Mouse (Mus musculus) neural tube, embryonic 11.5 days (tissue): ENCODE measurements around the gene Spg20. TPM values are rescaled to one million over a fixed set of nuclear protein-coding genes. Genes with fewer than 3 reads are reported as not detected.
A peak's percentile ranks its signal among the peaks of the same experiment; 100 is the strongest.

ENCODE experiments used
- ATAC-seq: fragments of 200-750 bp; cut with Nextera tagmentation; 2 replicates; pipeline ENCODE4 v1.8.0; 2017; ENCODE audit warnings: moderate number of reproducible peaks, mild to moderate bottlenecking, moderate TSS enrichment, moderate library complexity; ENCODE audit not compliant: insufficient read depth, low FRiP score, low TSS enrichment
- DNase-seq: peaks from one replicate; pipeline ENCODE4 v3.0.0-alpha.2; 2015; ENCODE audit warnings: low spot score
- H3K27ac ChIP-seq: fragments of 300-500 bp; sonication (generic); 2 replicates; pipeline ENCODE4 v1.5.1; 2014; ENCODE audit warnings: low read depth, mild to moderate bottlenecking, low read length
- H3K27me3 ChIP-seq: fragments of 300-500 bp; sonication (generic); 2 replicates; pipeline ENCODE4 v1.6.1; 2014; ENCODE audit warnings: mild to moderate bottlenecking, low read length, mixed read lengths; ENCODE audit not compliant: control insufficient read depth, insufficient read depth
- H3K36me3 ChIP-seq: fragments of 300-500 bp; sonication (generic); 2 replicates; pipeline ENCODE4 v1.6.1; 2014; ENCODE audit warnings: mild to moderate bottlenecking, low read length, moderate library complexity, mixed read lengths; ENCODE audit not compliant: control insufficient read depth, insufficient read depth
- H3K4me1 ChIP-seq: fragments of 300-500 bp; sonication (generic); 2 replicates; pipeline ENCODE4 v1.6.1; 2014; ENCODE audit warnings: low read length, mixed read lengths; ENCODE audit not compliant: control insufficient read depth, insufficient read depth
- H3K4me2 ChIP-seq: fragments of 300-500 bp; sonication (generic); 2 replicates; pipeline ENCODE4 v1.6.1; 2014; ENCODE audit warnings: low read depth, mild to moderate bottlenecking, moderate library complexity
- H3K4me3 ChIP-seq: fragments of 300-500 bp; sonication (generic); 2 replicates; pipeline ENCODE4 v1.5.1; 2014; ENCODE audit warnings: low read depth, low read length
- H3K9ac ChIP-seq: fragments of 300-500 bp; sonication (generic); 2 replicates; pipeline ENCODE4 v1.6.1; 2014; ENCODE audit warnings: mild to moderate bottlenecking, low read length
- H3K9me3 ChIP-seq: fragments of 300-500 bp; sonication (generic); 2 replicates; pipeline ENCODE4 v1.6.1; 2016; ENCODE audit warnings: low read length; ENCODE audit not compliant: control insufficient read depth
- WGBS: fragments of 180-500 bp; shearing (Covaris S2); extraction: QIAGEN DNeasy Blood & Tissue Kit; methylation state at CpG from one replicate; pipeline ENCODE4 v1.1.7; 2014; 5-methylcytosine and 5-hydroxymethylcytosine counted together
- polyA plus RNA-seq: library from polyadenylated mRNA; unstranded; fragments of >200 nt; fragmentation: Nextera tagmentation; extraction: Ambion mirVana; gene quantifications from 2 replicates; pipeline ENCODE4 v1.2.1, GENCODE M21; 2014

Gene Spg20
- polyA plus RNA-seq, 1 experiment from 2014 or later, result 55.4 TPM

DNA sequence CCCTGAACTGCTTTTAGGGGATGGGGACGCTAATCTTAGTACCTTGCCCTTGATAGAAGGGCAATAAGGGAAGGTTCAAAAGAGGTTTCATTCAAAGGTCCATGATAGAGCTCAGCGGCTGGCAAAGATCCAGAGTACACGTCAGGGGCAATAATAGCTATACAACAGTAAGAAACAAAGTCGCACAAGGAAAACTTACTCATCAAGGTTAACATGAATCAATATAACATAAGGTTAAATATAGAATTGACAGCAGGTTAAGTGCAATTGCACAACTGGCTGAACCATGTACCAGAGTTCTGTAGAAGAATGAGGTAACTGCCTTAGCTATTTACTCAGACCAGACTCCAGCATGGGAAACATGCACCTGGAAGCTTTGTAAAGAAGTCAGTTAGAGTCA, 22.6 kb upstream of the Spg20 start:
- Histone ChIP-seq H3K4me3 (no peak overlapping the region), H3K27ac (no peak overlapping the region), H3K27me3 (no peaks in the 10 kb centered on the region), H3K9me3 (no peaks in the 10 kb centered on the region), H3K36me3 (no peaks in the 10 kb centered on the region), H3K4me1 (no peaks in the 10 kb centered on the region), H3K9ac (no peak overlapping the region), H3K4me2 (no peak overlapping the region)
- no peak for DNase-seq
- ATAC-seq, result no peak
- 84% methylated on average over 4 of the region's 4 CpGs for WGBS

DNA sequence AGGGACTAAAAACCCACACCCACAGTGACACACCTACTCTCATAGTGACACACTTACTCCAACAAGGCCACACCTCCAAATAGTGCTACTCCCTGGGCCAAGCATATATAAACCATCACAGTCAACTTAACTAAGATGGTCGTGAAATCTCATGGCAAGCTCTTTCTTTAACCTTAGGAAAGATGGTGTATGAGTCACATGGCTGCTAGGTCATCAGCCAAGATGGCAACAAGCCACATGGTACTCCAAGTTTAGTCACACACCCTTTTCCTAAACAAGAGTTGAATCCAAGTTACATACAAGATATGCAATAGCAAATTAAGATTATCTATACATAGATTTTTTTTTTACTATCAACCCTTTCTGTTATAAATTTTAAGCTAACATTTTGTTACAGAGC, 18.7 kb upstream of the Spg20 start:
- no peak overlapping the region for H3K27ac ChIP-seq
- ATAC-seq (no peak), DNase-seq (no peak)
- H3K36me3 ChIP-seq, result no peaks in the 10 kb centered on the region
- peaks cover 7% of the 10 kb centered on the region; the same call in 1 of the 2 replicates for H3K4me1 ChIP-seq
- 82% methylated on average over 1 of the region's 1 CpGs for WGBS
- H3K4me2 ChIP-seq, result no peak overlapping the region
- H3K9ac ChIP-seq, result no peak overlapping the region
- no peaks in the 10 kb centered on the region for H3K9me3 ChIP-seq
- H3K4me3 ChIP-seq, result no peak overlapping the region
- H3K27me3 ChIP-seq, result no peaks in the 10 kb centered on the region

DNA sequence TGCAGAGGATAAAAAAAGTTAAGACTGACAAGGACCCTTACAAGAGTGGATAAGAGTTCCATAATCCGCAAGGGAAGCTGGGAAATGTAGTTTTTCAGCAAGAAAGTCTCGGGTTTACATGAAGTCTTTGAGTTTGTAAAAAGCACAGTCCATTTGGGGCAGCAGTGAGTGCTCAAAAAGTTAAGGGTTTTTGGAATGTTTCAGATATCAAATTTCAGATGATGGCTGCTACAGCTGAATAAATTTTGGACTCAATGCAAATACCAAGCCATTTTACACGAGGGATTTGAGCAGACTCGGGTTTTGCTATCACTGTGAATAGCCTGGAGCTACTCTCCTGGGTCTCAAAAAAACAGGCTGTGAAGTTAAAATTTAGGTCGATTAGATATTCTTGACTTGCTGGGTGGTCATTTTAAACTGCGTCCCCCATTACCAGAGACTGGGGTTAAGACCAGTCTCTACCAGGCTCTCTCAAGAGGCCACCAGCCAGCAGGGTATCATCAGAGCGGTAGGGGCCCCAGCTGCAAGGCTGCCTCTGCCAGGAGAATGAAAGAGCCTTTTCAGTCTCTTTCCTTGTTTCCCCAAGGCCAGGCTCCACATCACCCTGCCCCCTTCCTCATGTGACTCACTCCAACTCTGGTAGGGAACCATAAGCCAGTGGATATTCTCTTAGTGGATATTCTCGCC, 15.8 kb upstream of the Spg20 start:
- H3K4me2 ChIP-seq, result no peak overlapping the region
- H3K9me3 ChIP-seq, result no peaks in the 10 kb centered on the region
- H3K4me1 ChIP-seq, result peaks cover 7% of the 10 kb centered on the region; the same call in 1 of the 2 replicates
- H3K27me3 ChIP-seq, result no peaks in the 10 kb centered on the region
- WGBS, result 34% methylated on average over 8 of the region's 8 CpGs
- DNase-seq (peak; percentile 55), ATAC-seq (peak; percentile 60)
- H3K36me3 ChIP-seq, result no peaks in the 10 kb centered on the region
- H3K4me3 ChIP-seq, result no peak overlapping the region
- no peak overlapping the region for H3K9ac ChIP-seq
- H3K27ac ChIP-seq, result 0 out of 2 replicates have a peak overlapping the region, but pooled peaks have one; percentile 39

DNA sequence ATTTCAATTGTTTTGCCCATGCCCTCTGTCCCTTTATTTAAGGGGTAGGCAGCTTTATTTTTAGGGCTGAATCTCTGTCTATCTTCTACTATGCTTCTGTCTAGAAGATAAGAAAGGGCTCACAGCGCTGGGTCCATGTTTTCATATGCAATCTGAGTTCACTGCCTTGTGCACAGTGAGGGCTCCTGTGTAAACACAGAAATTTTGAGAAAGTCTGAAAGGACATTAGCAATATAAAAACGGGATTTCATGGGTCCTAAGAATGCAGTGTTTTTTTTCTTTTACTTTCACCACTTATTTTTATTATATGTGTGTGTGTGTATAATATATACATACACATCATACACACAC, 15.3 kb upstream of the Spg20 start:
- no peak overlapping the region for H3K4me2 ChIP-seq
- no peak for ATAC-seq
- H3K9me3 ChIP-seq, result no peaks in the 10 kb centered on the region
- H3K36me3 ChIP-seq, result no peaks in the 10 kb centered on the region
- peak overlapping the region; percentile 39; the same call in 1 of the 2 replicates for H3K27ac ChIP-seq
- H3K27me3 ChIP-seq, result no peaks in the 10 kb centered on the region
- 72% methylated on average over 2 of the region's 2 CpGs for WGBS
- no peak overlapping the region for H3K4me3 ChIP-seq
- H3K4me1 ChIP-seq, result peaks cover 7% of the 10 kb centered on the region; the same call in 1 of the 2 replicates
- no peak for DNase-seq
- H3K9ac ChIP-seq, result no peak overlapping the region

DNA sequence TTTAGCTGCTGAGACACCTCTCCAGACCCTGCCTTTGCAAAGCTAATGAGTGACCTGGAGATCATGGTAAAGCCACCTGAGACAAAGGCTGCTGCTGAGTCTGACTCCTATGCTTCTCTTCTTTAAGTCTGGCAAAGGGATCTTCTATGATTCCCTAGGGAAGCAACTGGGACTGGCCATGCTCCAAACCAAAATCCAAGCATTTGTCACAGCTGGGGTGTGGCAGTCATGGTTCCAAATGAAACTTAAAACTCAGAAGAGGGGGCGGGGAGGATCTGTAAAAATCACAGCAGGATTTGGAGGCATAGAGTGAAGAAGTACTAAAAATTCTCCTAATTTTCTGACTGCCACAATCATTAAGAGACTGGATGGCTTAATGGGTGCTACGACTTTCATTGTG, 14.7 kb upstream of the Spg20 start:
- peak overlapping the region; percentile 39; the same call in 1 of the 2 replicates for H3K27ac ChIP-seq
- H3K4me2 ChIP-seq, result no peak overlapping the region
- H3K4me3 ChIP-seq, result no peak overlapping the region
- no peaks in the 10 kb centered on the region for H3K36me3 ChIP-seq
- no peaks in the 10 kb centered on the region for H3K9me3 ChIP-seq
- ATAC-seq, result no peak
- WGBS, result 70% methylated on average over 2 of the region's 2 CpGs
- no peak overlapping the region for H3K9ac ChIP-seq
- peaks cover 7% of the 10 kb centered on the region; the same call in 1 of the 2 replicates for H3K4me1 ChIP-seq
- no peaks in the 10 kb centered on the region for H3K27me3 ChIP-seq
- no peak for DNase-seq

DNA sequence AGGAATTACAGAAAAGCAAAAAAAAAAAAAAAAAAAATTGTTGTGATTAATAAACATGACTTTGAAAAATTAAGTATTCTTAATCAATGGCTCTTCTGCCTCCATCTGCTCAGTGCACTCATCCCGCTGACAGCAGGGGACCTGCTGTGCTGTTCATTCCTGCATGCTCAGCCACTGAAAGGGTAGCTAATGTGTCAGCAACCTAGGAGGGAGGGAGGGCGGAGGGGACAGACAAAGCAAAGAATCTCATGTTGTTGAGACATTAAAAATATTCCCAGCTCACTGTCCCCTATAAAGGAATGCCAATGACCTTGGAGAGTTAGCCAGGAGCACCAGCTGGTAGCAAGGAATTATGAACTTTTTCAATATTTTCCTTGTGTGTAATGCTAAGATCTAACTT, 13.9 kb upstream of the Spg20 start:
- Histone ChIP-seq H3K4me3 (no peak overlapping the region), H3K27me3 (no peaks in the 10 kb centered on the region), H3K4me2 (no peak overlapping the region), H3K36me3 (no peaks in the 10 kb centered on the region), H3K9ac (no peak overlapping the region), H3K9me3 (no peaks in the 10 kb centered on the region), H3K4me1 (peaks cover 7% of the 10 kb centered on the region; the same call in 1 of the 2 replicates), H3K27ac (no peak overlapping the region)
- DNase-seq, result peak; percentile 34
- 39% methylated on average over 2 of the region's 2 CpGs for WGBS
- ATAC-seq, result 0 out of 2 replicates have a peak, but pooled peaks have one; percentile 55

DNA sequence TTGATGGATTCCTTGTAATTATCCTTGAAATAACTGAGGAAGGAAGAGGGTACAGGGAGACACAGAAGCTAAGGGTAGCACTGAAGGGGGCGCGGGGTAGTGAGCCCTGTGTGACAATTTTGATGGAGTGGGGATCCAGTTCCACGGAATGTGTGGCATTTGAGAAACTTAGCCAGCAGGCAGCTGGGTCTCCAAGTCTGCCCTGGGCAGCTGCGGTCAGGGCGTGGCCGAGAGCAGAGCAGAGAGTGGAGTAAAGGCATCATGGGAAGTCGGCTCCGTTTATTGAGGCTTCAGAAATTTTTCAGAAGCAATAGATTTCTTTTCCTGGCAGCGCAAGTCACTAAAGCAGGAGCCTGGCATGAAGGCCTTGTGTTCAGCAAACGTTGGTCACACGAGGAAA, 12.9 kb upstream of the Spg20 start:
- no peak overlapping the region for H3K27ac ChIP-seq
- H3K36me3 ChIP-seq, result no peaks in the 10 kb centered on the region
- no peak overlapping the region for H3K4me3 ChIP-seq
- no peaks in the 10 kb centered on the region for H3K27me3 ChIP-seq
- ATAC-seq, result no peak
- H3K4me2 ChIP-seq, result no peak overlapping the region
- DNase-seq, result no peak
- H3K9ac ChIP-seq, result no peak overlapping the region
- H3K9me3 ChIP-seq, result no peaks in the 10 kb centered on the region
- H3K4me1 ChIP-seq, result peaks cover 7% of the 10 kb centered on the region; the same call in 1 of the 2 replicates
- WGBS, result 74% methylated on average over 11 of the region's 11 CpGs

DNA sequence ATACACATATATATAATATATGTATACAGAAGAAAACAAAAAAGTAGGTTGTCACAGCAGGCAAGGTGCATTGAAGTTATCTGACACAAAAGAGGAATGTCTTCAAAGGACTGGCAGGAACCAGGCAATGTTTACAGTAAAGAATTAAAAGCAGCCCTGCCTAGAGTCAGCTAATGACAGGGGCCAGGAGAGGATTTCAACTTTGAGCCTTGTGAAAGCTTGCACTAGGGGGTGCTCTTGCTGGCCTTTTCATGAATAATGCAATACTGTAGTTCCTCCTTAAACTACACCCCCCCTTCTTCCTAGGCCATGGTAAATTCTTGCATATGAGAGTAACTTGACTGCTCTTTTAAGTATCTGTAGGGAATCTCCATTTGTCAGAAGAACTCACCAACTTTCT, 10.8 kb upstream of the Spg20 start:
- H3K4me3 ChIP-seq, result no peak overlapping the region
- DNase-seq (no peak), ATAC-seq (no peak)
- no peaks in the 10 kb centered on the region for H3K9me3 ChIP-seq
- H3K4me2 ChIP-seq, result no peak overlapping the region
- H3K27ac ChIP-seq, result no peak overlapping the region
- no peaks in the 10 kb centered on the region for H3K36me3 ChIP-seq
- H3K9ac ChIP-seq, result no peak overlapping the region
- H3K27me3 ChIP-seq, result no peaks in the 10 kb centered on the region
- peaks cover 7% of the 10 kb centered on the region; the same call in 1 of the 2 replicates for H3K4me1 ChIP-seq

DNA sequence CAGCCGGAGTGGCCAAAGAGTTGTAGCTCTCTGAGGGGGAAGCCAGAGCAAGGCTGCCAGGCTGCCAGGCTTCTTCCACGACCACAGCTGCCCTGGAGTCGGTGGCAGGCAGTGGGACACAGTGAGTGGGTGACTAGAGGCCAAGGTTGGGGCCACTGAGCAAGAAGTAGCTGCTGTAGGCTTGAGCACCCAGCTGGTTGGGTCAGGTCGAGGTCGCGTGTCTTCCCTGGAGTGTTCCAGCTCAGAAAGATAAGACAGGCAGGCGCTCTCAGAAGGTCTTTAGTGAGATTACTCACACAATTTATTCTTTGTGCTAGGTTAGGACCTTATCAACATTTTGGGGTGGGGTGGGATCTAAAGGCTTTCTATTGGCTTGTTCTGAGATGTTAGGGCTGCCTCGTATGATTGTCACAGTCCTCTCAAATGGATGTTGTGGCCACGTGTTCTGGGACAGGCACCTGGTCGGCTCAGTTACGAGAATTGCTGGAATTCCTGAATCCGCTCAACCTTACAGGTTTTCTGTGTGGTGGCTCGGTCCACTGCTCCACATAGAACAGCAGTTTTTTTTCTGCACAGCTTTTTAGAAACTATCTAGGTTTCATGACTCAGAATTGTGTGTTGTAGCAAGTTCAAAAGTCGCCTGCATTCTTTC, 6.4 kb upstream of the Spg20 start:
- Histone ChIP-seq H3K27ac (no peak overlapping the region), H3K4me3 (no peak overlapping the region), H3K4me2 (no peak overlapping the region), H3K4me1 (no peaks in the 10 kb centered on the region), H3K36me3 (no peaks in the 10 kb centered on the region), H3K9ac (no peak overlapping the region), H3K27me3 (no peaks in the 10 kb centered on the region), H3K9me3 (no peaks in the 10 kb centered on the region)
- WGBS, result 85% methylated on average over 14 of the region's 14 CpGs
- ATAC-seq, result no peak
- no peak for DNase-seq
